Mouse (Mus musculus) urinary bladder, postnatal 4 days (tissue): ENCODE measurements around the gene Card11.

Experiments
- DNase-seq, 2 experiments: peaks; one replicate each; pipeline ENCODE4 v3.0.0; 2021 to 2022; ENCODE audit warnings: low spot score in 2 of 2

Gene Card11

GRCm38 (mm10) chr5:140918519-140918918, 81.9 kb downstream of the Card11 start:
- DNase-seq: no peak

GRCm38 (mm10) chr5:140917807-140918206, 82.6 kb downstream of the Card11 start:
- no peak for DNase-seq

- DNase-seq: no peak
Measured at GRCm38 (mm10) chr5:140910841-140911240, 89.5 kb downstream of the Card11 start.

- DNase-seq: no peak
Measured at GRCm38 (mm10) chr5:140900866-140901265, 99.5 kb downstream of the Card11 start.

- no peak for DNase-seq
Measured at GRCm38 (mm10) chr5:140891080-140891479, 109.3 kb downstream of the Card11 start.

- no peak for DNase-seq
Measured at GRCm38 (mm10) chr5:140890050-140890449, 110.3 kb downstream of the Card11 start.

- no peak for DNase-seq
Measured at GRCm38 (mm10) chr5:140889539-140889938, 110.8 kb downstream of the Card11 start.

- DNase-seq: no peak
Measured at GRCm38 (mm10) chr5:140887871-140888270, 112.5 kb downstream of the Card11 start.

GRCm38 (mm10) chr5:140884966-140885365, 115.4 kb downstream of the Card11 start:
- no peak for DNase-seq

GRCm38 (mm10) chr5:140882391-140882790, 118.0 kb downstream of the Card11 start:
- DNase-seq: no peak

- DNase-seq: no peak
Measured at GRCm38 (mm10) chr5:140880151-140880550, 120.2 kb downstream of the Card11 start.

GRCm38 (mm10) chr5:140878644-140879043, 121.7 kb downstream of the Card11 start:
- no peak for DNase-seq

- no peak for DNase-seq
Measured at GRCm38 (mm10) chr5:140873736-140874307, 126.6 kb downstream of the Card11 start.

- peak in 1 of 2 experiments; percentile 45 for DNase-seq
Measured at GRCm38 (mm10) chr5:140873039-140873551, 127.3 kb downstream of the Card11 start.

- DNase-seq: no peak
Measured at GRCm38 (mm10) chr5:140872532-140873038, 127.8 kb downstream of the Card11 start.

- DNase-seq: no peak
Measured at GRCm38 (mm10) chr5:140871241-140871640, 129.1 kb downstream of the Card11 start.

GRCm38 (mm10) chr5:140869034-140869433, 131.3 kb downstream of the Card11 start:
- DNase-seq: no peak

- DNase-seq: no peak
Measured at GRCm38 (mm10) chr5:140859730-140860129, 140.7 kb downstream of the Card11 start.

GRCm38 (mm10) chr5:140858335-140858734, 142.0 kb downstream of the Card11 start:
- DNase-seq: no peak

- DNase-seq: no peak
Measured at GRCm38 (mm10) chr5:140857432-140858154, 142.8 kb downstream of the Card11 start.

- DNase-seq: no peak
Measured at GRCm38 (mm10) chr5:140855909-140856530, 144.4 kb downstream of the Card11 start.

- no peak for DNase-seq
Measured at GRCm38 (mm10) chr5:140854700-140855099, 145.7 kb downstream of the Card11 start.

GRCm38 (mm10) chr5:140853723-140854122, 146.7 kb downstream of the Card11 start:
- no peak for DNase-seq
